Mouse (Mus musculus) kidney, adult 2 months (tissue): Measurements from ENCODE around the gene Tmem159.

Experiments used
- CTCF ChIP-seq: fragments of 200-500 bp; conservative IDR thresholded peaks from 2 replicates; pipeline ENCODE4 v1.5.1; 2011; ENCODE audit warnings: low read depth, mild to moderate bottlenecking, control low read depth, low read length, moderate library complexity, mixed read lengths; ENCODE audit not compliant: insufficient read depth, insufficient read length
- POLR2A ChIP-seq: fragments of 200-500 bp; IDR thresholded peaks from one replicate; pipeline ENCODE4 v1.6.1; 2011; ENCODE audit warnings: low read depth, low read length, control low read depth

- TF ChIP-seq CTCF (no peak), POLR2A (no peak)
Observed at GRCm38 (mm10) chr7:120145191-120145590, 43.0 kb downstream of the Tmem159 start, which contains the start of gene Zp2.
